Mouse (Mus musculus) testis, adult 2 months (tissue): ENCODE results near the gene Akap2.

Experiments
- CTCF ChIP-seq: fragments of 200-500 bp; IDR thresholded peaks from 2 replicates; pipeline ENCODE4 v1.5.1; 2012; ENCODE audit warnings: low read depth, mild to moderate bottlenecking, inconsistent platforms, low read length, moderate library complexity; ENCODE audit not compliant: control insufficient read depth, insufficient read depth, insufficient replicate concordance
- POLR2A ChIP-seq: fragments of 200-500 bp; IDR thresholded peaks from 2 replicates; pipeline ENCODE4 v1.6.1; 2012; ENCODE audit warnings: low read depth, mild to moderate bottlenecking, inconsistent platforms, low read length, moderate library complexity; ENCODE audit not compliant: control insufficient read depth

GRCm38 (mm10) chr4:57690805-57691204 is 26.7 kb upstream of the Akap2 start:
- TF ChIP-seq CTCF (no peak), POLR2A (no peak)
